Mouse (Mus musculus): ENCODE data around the gene Ccr1.

GRCm38 (mm10) chr9:123964776-123965175 lies 3.7 kb downstream of the Ccr1 start:
- TF ChIP-seq RCOR1 (conservative IDR thresholded peaks at IDR 0.05; ENCODE audit: low read depth, low read length), result no peak
- TF ChIP-seq TBP (conservative IDR thresholded peaks at IDR 0.05; ENCODE audit: low read depth, low read length), result no peak
- TF ChIP-seq GABPA (IDR thresholded peaks at IDR 0.05; ENCODE audit: insufficient replicate concordance, low read depth, low read length), result no peak
- no peak for TF ChIP-seq CTCF (conservative IDR thresholded peaks at IDR 0.05 in 1 of 2, IDR thresholded peaks at IDR 0.05 in 1 of 2; ENCODE audit: low read depth in 2 of 2, low read length in 2 of 2)
- TF ChIP-seq EP300 (IDR thresholded peaks at IDR 0.05; ENCODE audit: low read length), result no peak
- no peak for TF ChIP-seq BHLHE40 (IDR thresholded peaks at IDR 0.05; ENCODE audit: low read depth, low read length)
- TF ChIP-seq TCF12 (IDR thresholded peaks at IDR 0.05; ENCODE audit: low read depth, low read length), result no peak
- TF ChIP-seq ZC3H11A (IDR thresholded peaks at IDR 0.05; ENCODE audit: low read depth, low read length), result no peak
- no peak for TF ChIP-seq ELF1 (IDR thresholded peaks at IDR 0.05; ENCODE audit: low read depth, low read length)
- TF ChIP-seq USF1 (IDR thresholded peaks at IDR 0.05; ENCODE audit: low read depth, low read length), result no peak
- TF ChIP-seq ZKSCAN1 (IDR thresholded peaks at IDR 0.05; ENCODE audit: borderline replicate concordance, low read depth, low read length), result no peak
- TF ChIP-seq SMC3 (IDR thresholded peaks at IDR 0.05; ENCODE audit: low read depth, low read length), result no peak
